Mouse (Mus musculus) heart, postnatal 14 days (tissue): ENCODE measurements around the gene Mlxip. TPM values are rescaled to one million over a fixed set of nuclear protein-coding genes. Genes with fewer than 3 reads are reported as not detected.

Experiments
- DNase-seq, 2 experiments: peaks; one replicate each; pipeline ENCODE4 v3.0.0; 2021 to 2022
- intact Hi-C: fragments of 180-260 bp; cut with DNase I; formaldehyde crosslinking; loops from one replicate; pipeline ENCODE4 v1.15.1; 2025
- total RNA-seq, 2 experiments: library from RNA; stranded (reverse); gene quantifications; 2 replicates each; pipeline ENCODE4 v1.2.3; 2021

Gene Mlxip
- total RNA-seq, 2 experiments from 2014 or later: 29.0 to 29.9 TPM

DNA sequence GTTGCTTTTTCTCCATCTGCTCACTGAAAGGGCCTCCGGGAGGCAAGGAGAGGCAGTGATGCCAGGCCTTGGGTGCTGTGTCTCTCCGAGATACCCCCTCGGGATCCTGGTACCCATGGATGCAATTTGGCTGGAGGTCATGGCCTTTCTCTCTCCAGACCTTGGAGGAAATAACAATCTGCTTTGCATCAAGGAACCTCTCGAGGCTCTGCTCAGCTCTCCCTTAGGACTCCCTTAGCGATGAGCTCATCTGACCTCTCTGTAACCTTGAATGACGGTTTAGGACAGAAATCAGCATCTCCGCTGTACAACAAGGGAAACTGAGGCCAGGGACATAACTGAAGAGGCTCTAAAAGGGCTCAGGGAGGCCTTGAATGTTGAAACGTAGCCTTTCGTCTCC is 15.9 kb upstream of the Mlxip start:
- DNase-seq: no peak
- intact Hi-C loops: loop anchor here (2.0 to 5.0 kb wide), 2 partner anchors 14 to 119 kb away; no protein-coding TSS in a partner anchor

DNA sequence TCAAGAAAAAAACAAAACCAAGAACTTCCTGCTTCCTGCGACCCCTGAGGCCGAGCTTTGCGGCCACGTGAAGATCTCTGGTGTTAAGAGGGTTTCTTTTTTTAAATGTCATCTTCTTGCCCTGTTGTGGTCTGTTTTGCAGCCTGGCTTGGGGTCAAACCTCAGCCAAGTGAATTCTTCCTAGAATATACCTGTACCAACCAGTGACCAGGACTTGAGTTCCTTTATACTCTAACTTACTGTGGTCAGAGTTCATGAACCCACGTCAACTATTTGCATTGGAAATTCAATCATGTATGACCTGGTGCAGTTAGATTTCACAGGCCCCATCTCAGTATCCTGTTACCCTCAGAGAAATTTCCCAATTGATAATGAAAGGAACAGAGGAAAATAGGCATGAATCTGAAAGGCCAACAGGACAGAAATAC is 15.1 kb upstream of the Mlxip start:
- no peak for DNase-seq
- intact Hi-C loops: loop anchor here (2.0 to 5.0 kb wide), 2 partner anchors 13 to 118 kb away; no protein-coding TSS in a partner anchor

DNA sequence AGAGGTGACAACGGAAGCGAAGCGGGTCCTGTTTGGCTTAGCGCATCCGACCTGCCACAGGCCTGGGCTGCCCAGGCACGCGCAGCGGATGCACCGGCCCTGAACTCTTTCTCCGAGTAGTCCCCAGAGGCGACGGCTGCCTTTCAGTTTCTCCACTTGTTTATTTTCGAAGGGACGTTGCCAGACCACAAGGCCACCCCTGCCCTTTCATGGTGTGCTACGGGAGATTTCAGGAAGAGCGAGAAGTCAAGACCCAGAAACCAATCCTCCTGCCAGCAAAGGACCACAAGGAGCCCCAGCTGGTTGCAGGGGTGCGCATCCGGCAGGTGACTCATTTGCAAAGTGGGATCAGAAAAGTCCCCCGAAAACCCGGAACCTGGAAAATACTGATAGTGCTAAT is 12.6 kb upstream of the Mlxip start:
- intact Hi-C loops: no loop called here
- DNase-seq: peak; percentile 40 to 50

DNA sequence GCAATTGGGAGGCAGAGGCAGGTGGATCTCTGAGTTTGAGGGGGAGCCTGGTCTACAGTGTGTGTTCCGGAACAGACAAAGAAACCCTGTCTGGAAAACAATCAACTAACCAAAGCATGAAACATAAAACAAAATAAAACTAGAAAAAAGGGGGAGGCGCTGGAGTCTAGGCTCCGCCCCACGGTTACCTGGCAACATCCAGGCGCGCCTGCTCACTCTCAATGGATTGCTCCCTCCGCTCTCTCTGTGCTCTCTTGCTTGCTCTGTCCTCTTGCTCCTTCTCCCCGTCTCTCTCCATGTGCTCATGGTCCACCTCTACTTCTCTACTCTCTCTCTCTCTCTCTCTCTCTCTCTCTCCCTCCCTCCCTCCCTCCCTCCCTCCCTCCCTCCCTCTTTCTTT is 11.9 kb upstream of the Mlxip start:
- intact Hi-C loops: no loop called here

DNA sequence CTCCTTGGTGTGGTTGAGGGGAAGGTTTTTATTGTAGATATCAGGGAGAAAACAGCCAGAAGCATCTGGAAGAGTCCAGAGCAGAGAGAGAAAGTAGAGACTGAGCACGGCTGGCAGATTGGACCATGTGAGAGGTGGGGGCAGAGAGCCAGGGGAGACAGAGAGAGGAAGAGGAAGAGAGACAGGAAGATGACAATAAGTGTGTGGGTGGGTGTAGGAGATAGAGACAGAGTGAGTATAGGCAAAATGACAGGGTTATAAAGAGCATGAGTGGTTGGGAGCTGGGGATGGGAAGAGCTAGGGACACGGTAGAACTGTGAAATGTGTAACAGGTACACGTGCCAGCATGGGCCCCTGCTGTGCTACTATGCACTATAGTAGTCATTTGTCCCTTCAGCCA is 6.1 kb upstream of the Mlxip start:
- no peak for DNase-seq
- intact Hi-C loops: no loop called here

More for the DNA sequence above, 11.9 kb upstream of the Mlxip start:
- DNase-seq: no peak

DNA sequence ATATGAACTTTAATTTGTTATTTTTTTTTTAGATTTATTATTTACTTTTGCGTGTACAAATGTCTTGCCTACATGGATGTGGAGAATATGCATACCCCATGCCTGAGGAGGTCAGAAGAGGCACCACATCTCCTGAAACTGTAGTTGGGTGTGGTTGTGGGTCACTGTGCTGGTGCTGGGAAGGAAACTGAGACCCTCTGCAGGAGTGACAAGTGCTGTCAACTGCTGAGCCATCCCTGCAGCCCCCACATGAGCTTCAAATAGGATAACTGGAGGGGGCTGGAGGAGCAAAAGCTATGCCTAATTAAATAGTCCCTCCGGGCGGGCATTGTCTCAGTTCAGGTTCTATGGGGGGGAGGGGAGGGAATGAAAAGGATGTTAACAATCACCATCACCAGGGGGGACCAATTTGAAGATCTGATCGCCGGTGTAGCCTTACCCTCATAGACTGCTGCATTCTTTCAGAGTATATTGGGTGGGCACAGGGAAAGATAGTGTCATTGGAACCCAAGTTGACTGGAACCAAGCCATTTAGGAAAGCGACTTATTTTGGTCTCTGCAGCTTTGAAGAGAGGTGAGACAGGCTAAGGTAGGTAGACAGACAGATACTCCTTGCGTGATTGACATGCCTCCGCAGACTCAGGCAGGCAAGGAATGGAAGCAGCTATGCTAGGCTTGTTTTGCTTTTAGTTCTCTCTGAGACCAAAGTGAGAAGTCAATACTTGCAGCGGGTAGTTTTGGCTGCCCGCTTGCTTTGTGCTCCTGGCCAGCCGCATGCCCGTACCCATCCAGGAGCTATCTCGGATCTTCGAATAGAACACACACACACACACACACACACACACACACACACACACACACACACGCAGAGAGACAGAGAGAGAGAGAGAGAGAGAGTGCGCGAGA is 3.8 kb upstream of the Mlxip start:
- intact Hi-C loops: no loop called here

DNA sequence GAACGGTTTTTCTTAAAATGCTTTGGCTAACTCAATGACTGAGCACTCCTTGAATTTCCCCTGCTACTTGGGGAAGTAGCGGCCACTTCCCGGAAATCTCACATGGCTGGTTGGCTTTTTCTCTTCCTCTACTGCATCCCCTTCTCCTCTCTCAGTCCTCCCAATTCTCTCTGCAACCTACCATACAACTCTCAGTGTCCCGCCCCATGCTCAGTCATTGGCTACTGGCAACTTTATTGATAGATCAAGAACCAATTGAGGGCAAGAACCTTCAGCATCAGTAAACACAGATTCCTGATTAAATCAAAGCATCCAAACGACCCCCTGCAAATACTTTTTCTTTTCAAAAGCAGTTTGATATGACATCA is 3.2 kb upstream of the Mlxip start:
- intact Hi-C loops: no loop called here
- no peak for DNase-seq

More for the DNA sequence above, 3.8 kb upstream of the Mlxip start:
- DNase-seq: no peak

DNA sequence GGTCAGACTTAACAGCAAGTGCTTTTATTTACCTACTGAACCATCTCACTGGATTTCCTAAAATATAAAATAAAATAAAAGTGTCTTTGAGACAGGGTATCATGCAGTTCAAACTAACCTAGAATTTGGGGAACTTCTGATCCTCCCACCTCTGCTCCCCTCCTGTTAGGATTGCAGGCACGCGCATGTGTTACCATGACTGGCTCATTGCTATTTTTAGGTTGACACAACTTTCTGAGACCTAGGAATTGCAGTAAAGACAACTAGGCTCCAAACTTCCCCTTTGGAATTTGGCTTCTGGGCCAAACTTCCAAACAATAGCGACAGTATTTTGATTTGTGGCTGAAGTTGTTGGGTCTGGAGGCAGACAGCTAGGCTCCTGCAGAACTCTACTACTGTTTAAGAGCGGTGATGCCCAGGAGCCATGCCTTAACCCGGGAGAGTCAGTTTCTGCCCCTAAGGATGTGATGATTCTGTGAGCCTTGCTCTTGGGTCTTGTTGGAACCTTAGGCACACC is 754 bp upstream of the Mlxip start:
- DNase-seq: peak in 1 of 2 experiments; percentile 31
- intact Hi-C loops: loop anchor here (2.0 kb wide), 3 partner anchors 15 to 39 kb away; no protein-coding TSS in a partner anchor

DNA sequence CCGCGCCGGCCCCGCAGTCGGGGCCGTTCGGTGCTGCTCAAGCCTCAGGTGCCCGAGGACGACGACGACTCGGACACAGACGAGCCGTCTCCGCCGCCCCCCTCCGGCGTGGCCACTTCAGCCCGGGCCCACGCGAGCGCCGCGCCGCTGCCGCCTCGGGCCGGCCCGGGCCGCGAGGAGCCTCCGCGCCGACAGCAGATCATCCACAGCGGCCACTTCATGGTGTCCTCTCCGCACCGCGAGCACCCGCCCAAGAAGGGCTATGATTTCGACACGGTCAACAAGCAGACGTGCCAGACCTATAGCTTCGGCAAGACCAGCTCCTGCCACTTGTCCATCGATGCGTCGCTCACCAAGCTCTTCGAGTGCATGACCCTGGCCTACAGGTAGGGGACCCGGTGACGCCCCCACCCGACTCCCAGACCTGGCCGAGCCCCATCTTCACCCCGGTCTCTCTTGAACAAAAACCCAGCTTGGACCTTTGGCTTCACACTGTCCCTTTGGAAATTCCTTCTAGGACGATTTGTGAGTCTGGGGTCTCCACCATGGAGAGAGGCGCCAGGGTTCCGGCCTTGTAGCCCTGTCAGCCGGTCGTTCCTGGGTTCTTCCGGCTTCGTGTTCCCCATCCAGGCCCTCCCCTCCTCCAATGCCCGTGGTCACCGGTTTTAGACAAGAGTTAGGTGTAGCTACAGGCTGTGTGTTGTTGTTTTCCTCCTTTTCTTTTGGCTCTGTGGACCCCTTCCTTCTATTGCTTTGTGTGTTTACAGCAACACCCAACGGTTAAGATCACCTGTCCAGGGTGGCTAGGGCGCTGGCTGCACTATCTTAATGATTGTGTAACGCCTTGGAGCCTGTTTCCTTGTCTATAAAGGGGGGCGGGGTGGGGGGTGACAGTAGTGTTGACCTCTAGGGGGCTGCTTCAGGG is 621 bp downstream of the Mlxip start:
- intact Hi-C loops: loop anchor here (2.0 kb wide), 2 partner anchors 16 to 38 kb away; no protein-coding TSS in a partner anchor
- peak; percentile 35 to 37 for DNase-seq

DNA sequence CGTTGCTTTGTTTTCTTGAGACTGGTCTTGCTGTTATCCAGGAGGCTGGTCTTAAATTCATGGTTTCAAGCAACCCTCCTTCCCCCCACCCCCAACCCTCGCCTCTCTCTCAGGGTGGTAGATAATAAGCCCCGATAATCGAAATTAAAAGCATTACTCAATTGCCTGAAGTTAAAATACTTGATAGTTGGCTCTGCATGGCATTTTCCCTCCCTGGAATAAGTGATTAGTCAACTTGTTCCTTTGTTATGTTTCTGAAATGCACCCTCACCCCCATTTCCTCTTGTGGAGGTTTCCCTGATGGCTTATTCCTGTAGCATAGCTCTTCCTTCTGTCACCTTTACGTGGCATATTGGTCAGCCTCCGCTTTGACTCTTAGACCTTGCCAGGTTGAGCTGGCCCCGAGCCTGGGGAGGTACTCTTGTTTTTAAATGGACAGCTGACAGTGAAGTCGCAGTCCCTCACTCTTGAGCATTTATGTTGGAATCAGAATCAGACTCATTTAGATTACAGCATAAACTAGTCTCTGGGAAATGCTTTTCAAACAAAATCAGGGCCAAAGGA is 2.4 kb downstream of the Mlxip start:
- intact Hi-C loops: no loop called here
- DNase-seq: no peak

DNA sequence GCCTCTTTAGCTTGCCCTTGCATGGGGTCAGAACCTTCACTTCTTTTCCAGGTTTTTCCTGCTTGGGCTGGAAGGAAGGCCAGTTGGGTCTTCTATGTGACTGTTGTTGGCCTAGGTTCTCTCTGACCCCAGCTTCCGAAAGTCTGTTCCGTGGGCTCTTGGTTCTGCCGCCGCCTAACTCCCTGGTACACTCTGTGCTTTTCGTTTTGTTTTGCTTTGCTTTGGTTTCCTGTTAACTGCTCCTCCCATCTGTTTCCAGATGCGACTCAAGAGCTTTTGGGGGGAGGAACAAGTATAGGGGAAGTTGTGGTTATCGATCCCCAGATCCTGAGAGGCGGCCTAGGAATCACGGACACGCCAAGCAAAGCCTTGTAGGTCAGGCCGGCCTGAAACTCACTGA is 3.2 kb downstream of the Mlxip start:
- intact Hi-C loops: no loop called here
- peak in 1 of 2 experiments; percentile 55 for DNase-seq

DNA sequence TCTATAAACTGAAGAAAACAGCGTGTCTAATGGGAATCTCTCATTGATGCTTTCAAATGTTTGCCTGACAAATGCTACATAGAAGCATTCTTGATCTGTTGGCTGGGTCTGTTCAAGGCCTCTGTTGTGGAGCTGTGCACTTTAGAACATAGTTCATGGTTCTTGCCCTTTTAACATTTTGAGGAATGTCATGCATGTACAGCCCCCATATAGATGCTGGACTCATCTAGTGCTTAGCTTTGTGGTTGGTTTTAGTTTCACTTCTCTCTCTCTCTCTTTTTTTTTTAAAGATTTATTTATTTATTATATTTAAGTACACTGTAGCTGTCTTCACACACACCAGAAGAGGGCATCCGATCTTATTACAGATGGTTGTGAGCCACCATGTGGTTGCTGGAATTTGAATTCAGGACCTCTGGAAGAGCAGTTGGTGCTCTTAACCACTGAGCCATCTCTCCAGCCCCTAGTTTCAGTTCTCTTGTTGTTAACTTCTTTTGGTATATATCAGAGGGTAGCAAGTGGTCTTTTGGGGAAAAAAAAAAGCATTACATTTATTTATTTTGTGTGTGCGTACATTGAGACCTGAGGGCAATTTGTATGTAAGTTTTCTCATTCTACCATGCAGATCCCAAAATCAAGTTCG is 4.4 kb downstream of the Mlxip start:
- DNase-seq: no peak
- intact Hi-C loops: no loop called here

DNA sequence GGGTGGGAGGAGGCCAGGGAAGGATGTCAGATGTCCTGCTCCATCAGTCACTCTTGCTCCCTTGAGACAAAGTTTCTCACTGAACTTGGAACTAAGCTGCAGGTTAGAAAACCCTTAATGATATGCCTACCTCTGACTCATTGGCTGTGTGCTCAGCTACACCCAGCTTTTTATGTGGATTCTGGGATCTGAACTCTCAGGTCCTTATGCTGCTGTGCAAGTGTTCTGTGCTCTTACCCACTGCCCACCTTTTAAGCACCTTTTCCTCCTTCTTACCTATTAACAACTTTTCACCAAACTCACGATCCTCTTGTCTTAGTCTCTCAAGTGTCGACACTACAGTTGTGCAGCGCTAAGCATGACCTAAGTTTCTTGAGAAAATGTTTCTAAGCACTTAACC is 9.9 kb downstream of the Mlxip start:
- intact Hi-C loops: no loop called here
- DNase-seq: no peak

DNA sequence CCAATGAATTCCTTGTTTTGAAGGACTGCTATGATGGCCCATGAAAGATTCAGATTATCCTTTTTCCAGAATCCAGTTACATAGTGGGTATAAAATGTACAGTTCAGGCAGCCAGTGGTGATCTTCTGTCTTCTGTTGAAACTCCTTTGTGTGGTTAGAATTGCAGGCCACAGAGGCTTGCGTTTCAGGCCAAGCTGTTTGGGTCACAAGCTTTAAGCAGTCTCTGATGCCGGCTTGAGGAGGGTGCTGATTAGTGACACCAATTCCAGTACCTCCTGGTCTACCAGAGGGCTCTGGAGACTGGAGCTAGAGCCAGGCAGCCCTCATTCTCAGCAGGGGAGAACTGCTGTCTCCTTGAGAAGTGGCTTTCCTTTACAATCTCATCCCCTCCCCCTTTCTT is 12.4 kb downstream of the Mlxip start:
- intact Hi-C loops: no loop called here
- no peak for DNase-seq

DNA sequence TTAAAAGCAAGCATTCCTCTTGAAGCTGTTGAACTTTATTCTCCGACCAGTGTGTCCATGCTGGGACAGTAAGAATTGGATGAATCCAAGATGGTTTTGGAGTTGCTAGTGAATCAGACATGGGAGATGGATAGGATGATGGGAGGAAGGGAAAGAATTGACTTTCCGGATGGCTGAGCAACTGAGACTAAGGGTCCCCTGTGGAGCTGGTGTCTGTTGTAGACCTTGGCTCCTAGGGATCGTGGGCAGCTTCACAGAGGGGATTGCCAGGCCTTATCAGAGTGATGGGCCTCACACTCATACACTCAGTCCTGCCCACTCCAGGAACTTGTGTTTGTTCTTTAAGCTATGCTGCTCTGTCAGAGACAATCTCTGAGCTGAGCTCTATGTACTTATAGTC is 13.6 kb downstream of the Mlxip start:
- intact Hi-C loops: no loop called here

DNA sequence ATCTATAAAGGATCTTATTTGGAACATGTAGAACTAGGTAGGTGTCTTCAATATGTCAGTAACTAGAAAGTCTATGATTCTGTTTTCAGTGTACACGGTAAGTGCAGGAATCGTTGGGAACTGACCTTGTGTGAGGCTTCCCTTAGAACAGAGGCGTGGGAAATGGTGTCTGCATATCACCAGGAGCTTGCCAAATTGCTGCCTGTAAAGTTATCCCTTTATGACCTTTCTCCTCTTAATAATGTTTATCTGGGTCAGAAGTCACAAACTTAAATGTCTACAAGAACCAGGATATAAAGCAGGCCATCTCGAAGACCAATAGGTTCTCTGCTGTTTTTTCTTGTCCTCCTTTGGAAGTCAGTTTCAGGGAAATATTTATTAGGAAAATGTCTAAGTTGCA is 17.6 kb downstream of the Mlxip start:
- intact Hi-C loops: no loop called here
- no peak for DNase-seq

More for the DNA sequence above, 13.6 kb downstream of the Mlxip start:
- DNase-seq: no peak

DNA sequence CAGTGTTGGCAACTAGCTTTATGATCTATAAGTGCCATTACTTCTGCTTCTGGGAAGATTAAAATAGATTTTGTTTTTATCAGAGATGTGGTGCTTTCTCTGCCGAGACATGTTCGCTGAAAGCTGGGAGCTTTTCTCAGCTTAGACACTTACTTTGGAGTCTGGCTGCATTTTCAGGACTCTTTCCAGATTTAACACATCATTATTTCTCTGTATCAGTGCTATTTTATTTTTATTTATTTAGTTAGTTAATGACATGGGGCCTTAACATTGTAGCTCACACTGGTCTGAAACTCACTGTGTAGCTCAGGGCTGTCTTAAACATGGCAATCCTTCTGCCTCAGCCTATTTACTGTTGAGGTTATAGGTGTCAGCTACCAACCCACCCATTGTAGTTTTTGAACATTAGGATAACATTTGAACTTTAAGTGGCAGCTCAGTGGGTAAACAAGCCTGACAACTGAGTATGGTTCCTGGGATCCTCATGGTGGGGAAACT is 19.3 kb downstream of the Mlxip start:
- intact Hi-C loops: no loop called here
- DNase-seq: no peak

DNA sequence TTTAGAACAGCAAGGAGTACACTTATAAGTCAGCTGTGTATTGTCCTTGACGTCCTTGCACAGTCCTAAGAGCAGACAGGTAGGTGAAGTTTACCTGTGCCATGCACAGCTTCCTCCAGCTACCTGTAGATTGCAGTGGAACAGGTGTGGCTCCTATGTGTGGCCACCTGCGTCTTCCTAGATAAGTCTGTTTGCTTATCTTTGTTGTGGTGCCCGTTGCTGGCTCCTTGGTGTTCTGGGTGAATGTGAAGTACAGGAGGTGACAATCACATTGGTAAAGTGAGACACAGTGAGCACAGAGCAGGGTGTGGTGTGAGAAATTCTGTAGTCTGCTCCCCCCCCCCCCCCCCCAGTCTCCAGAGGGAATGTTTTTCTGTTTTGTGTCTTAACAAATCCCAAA is 21.6 kb downstream of the Mlxip start:
- intact Hi-C loops: no loop called here
- DNase-seq: no peak

DNA sequence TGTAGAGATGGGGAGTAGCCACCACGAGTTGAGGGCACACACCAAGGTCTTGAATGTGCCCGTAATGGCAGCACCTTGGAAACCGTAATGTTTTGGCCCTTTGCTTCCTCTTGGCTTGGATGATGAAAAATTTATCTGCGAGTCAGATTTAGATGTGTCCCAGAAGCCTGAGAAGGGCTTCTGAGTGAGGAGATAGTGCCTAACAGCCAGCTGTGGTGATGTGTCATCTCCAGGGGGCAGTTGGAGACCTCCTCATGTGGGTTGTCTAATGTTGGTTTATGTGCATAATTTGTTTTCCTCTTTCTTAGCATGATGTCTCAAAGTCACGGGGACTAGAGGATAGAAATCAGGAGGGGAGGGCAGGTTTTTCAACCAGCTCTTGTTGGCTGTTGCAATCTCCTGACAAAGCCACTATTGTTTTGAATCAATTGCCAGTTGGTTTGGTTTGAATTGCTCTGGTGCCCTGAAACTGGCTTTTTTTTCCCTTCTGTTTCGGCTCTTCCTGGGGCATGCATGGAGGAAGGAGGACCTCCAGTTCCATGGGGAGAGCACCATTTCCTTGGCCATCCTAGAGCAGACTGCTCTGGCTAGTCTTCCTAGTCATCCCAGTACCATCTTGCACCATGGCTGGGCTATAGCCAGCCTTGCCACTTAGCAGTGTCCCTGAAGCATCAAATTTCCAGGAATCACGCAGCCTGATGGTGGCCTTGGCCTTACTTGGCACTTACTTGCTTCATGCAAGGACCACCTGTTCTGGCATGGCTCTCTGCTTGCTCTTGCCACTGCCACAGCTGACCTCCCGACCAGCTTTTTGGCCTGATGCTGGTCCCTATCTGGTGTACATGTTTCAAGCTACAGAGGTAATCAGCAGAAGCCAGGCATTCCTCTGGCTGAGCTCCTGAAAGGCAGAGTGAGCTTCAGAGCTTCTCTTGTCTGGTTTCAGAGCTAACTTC is 22.2 kb downstream of the Mlxip start:
- DNase-seq: peak; percentile 21 to 60

More for the DNA sequence above, 22.2 kb downstream of the Mlxip start:
- intact Hi-C loops: no loop called here
